Comparison of ENCODE assay signal across 10 mouse cellular contexts in the genomic region with DNA sequence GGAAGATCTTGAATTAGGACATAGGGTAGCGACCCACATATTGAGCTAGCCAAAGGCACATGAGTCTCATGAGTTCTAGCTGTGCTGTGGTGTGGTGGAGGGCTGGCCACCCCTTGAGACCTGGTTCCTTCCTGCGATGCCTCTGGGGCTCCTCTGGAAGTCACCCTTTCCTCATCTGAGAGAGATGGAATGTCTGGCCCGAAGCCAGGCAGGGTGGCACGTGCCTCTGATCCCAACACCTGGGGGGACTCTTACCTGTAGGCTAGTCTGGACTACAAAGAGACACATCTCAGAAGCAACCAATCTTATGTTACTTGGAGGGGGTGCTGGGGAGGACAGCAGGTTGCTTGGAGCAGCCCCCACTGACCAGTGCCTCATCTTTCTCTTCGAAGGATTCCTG. TPM values are rescaled to one million over a fixed set of nuclear protein-coding genes. Genes with fewer than 3 reads are reported as not detected.
A peak's percentile ranks its signal among the peaks of the same experiment; 100 is the strongest.
DNase-seq lines count a peak whose midpoint lies in the region; ATAC-seq lines count a peak whose summit lies in the region.
"Had no signal": no experiment of that assay in that cellular context is flagged by ENCODE, and none has a peak within 500 bp of the region (broad histone marks: within the 10 kb centered on the region; RNA-seq: fewer than 3 reads in every experiment).

No protein-coding gene starts in this region.

- DNase-seq in hindbrain, embryonic 10.5 days (ENCODE audit: low spot score) = no peak
- DNase-seq in hindbrain, embryonic 14.5 days (ENCODE audit: low spot score) = no peak
- peak; percentile 53 for DNase-seq in kidney, adult 18-20 months
- no peak for DNase-seq in left cerebral cortex, postnatal 14 days (ENCODE audit: low spot score in 2 of 2)
- DNase-seq in cerebellum, postnatal 25 days = no peak
- DNase-seq in left cerebral cortex, adult 18-20 months (ENCODE audit: low spot score in 2 of 2) = no peak

- H3K4me1 ChIP-seq in hindbrain, embryonic 10.5 days (replicated peaks) = peaks cover 87% of the 10 kb centered on the region
- H3K4me1 ChIP-seq in hindbrain, embryonic 14.5 days (replicated peaks; ENCODE audit: control insufficient read depth, insufficient read depth, low read length) = peaks cover 62% of the 10 kb centered on the region
- H3K4me1 ChIP-seq in embryonic facial prominence, embryonic 15.5 days = peaks cover 46% of the 10 kb centered on the region
- H3K4me1 ChIP-seq in liver, embryonic 15.5 days (replicated peaks) = peaks cover 79% of the 10 kb centered on the region

- H3K9me3 ChIP-seq in hindbrain, embryonic 10.5 days = no peaks in the 10 kb centered on the region
- no peaks in the 10 kb centered on the region for H3K9me3 ChIP-seq in hindbrain, embryonic 14.5 days (ENCODE audit: control insufficient read depth, low read length)
- H3K9me3 ChIP-seq in embryonic facial prominence, embryonic 15.5 days (replicated peaks) = no peaks in the 10 kb centered on the region
- H3K9me3 ChIP-seq in liver, embryonic 15.5 days (replicated peaks) = no peaks in the 10 kb centered on the region
- H3K9me3 ChIP-seq: embryonic facial prominence, embryonic 13.5 days had no signal

- no peak overlapping the region for H3K4me2 ChIP-seq in hindbrain, embryonic 14.5 days (replicated peaks)
- no peak overlapping the region for H3K4me2 ChIP-seq in embryonic facial prominence, embryonic 15.5 days (replicated peaks)
- peak overlapping the region; percentile 44; the same call in 1 of the 2 replicates for H3K4me2 ChIP-seq in liver, embryonic 15.5 days

- peak overlapping the region; percentile 75 for H3K27ac ChIP-seq in hindbrain, embryonic 10.5 days
- no peak overlapping the region for H3K27ac ChIP-seq in hindbrain, embryonic 14.5 days
- 0 out of 2 replicates have a peak overlapping the region, but pooled peaks have one; percentile 58 for H3K27ac ChIP-seq in embryonic facial prominence, embryonic 15.5 days (replicated peaks)
- H3K27ac ChIP-seq in liver, embryonic 15.5 days (replicated peaks) = peak overlapping the region; percentile 77; the same call in 1 of the 2 replicates

- intact Hi-C loops in left cerebral cortex, postnatal 14 days (cut with DNase I) = no loop called here

- no peak overlapping the region for H3K4me3 ChIP-seq in hindbrain, embryonic 10.5 days
- no peak overlapping the region for H3K4me3 ChIP-seq in hindbrain, embryonic 14.5 days (replicated peaks; ENCODE audit: low read length)
- H3K4me3 ChIP-seq in embryonic facial prominence, embryonic 15.5 days (replicated peaks) = no peak overlapping the region
- no peak overlapping the region for H3K4me3 ChIP-seq in liver, embryonic 15.5 days (replicated peaks)
- H3K4me3 ChIP-seq: embryonic facial prominence, embryonic 13.5 days had no signal

- ATAC-seq in hindbrain, embryonic 14.5 days (ENCODE audit: low FRiP score) = no peak
- no peak for ATAC-seq in embryonic facial prominence, embryonic 15.5 days (ENCODE audit: insufficient number of reproducible peaks, low FRiP score, low TSS enrichment, low read depth)
- ATAC-seq in liver, embryonic 15.5 days (ENCODE audit: insufficient read depth) = no peak

- peaks cover 24% of the 10 kb centered on the region for H3K36me3 ChIP-seq in hindbrain, embryonic 10.5 days
- H3K36me3 ChIP-seq in hindbrain, embryonic 14.5 days (replicated peaks; ENCODE audit: control insufficient read depth, insufficient read depth) = peaks cover 7% of the 10 kb centered on the region; the same call in 1 of the 2 replicates
- H3K36me3 ChIP-seq in embryonic facial prominence, embryonic 15.5 days = no peaks in the 10 kb centered on the region
- no peaks in the 10 kb centered on the region for H3K36me3 ChIP-seq in liver, embryonic 15.5 days (replicated peaks)
- H3K36me3 ChIP-seq: embryonic facial prominence, embryonic 13.5 days had no signal

- WGBS in hindbrain, embryonic 10.5 days = 91% methylated on average over 5 of the region's 5 CpGs
- 89% methylated on average over 5 of the region's 5 CpGs for WGBS in hindbrain, embryonic 14.5 days
- WGBS in embryonic facial prominence, embryonic 15.5 days = 68% methylated on average over 5 of the region's 5 CpGs
- WGBS in liver, embryonic 15.5 days (ENCODE audit: insufficient replicate concordance) = 53% methylated on average over 5 of the region's 5 CpGs

- H3K9ac ChIP-seq in hindbrain, embryonic 14.5 days = no peak overlapping the region
- H3K9ac ChIP-seq in embryonic facial prominence, embryonic 15.5 days = no peak overlapping the region
- H3K9ac ChIP-seq in liver, embryonic 15.5 days = no peak overlapping the region
- H3K9ac ChIP-seq: embryonic facial prominence, embryonic 13.5 days had no signal

- H3K27me3 ChIP-seq in hindbrain, embryonic 10.5 days (ENCODE audit: insufficient read depth, poor library complexity, severe bottlenecking) = peaks cover 7% of the 10 kb centered on the region; the same call in 1 of the 2 replicates
- H3K27me3 ChIP-seq in hindbrain, embryonic 14.5 days (ENCODE audit: control insufficient read depth, insufficient read depth, low read length) = no peaks in the 10 kb centered on the region
- H3K27me3 ChIP-seq in embryonic facial prominence, embryonic 15.5 days = no peaks in the 10 kb centered on the region
- no peaks in the 10 kb centered on the region for H3K27me3 ChIP-seq in liver, embryonic 15.5 days

RNA-seq across cellular contexts. Expression of a gene that starts 26.1 kb away (rescaled TPM):
- polyA plus RNA-seq in hindbrain, embryonic 10.5 days (2016; fragmentation: Nextera tagmentation; extraction: Ambion mirVana) = 3.9 and 6.5 TPM in 2 replicates
- 6.6 and 6.7 TPM in 2 replicates for polyA plus RNA-seq in hindbrain, embryonic 14.5 days (2014; fragmentation: Nextera tagmentation; extraction: Ambion mirVana)
- polyA plus RNA-seq in embryonic facial prominence, embryonic 15.5 days (2015; fragmentation: Nextera tagmentation; extraction: Ambion mirVana) = 1.5 and 1.9 TPM in 2 replicates
- 0.50 and 0.73 TPM in 2 replicates for polyA plus RNA-seq in liver, embryonic 15.5 days (2015; fragmentation: Nextera tagmentation; extraction: Ambion mirVana)
- total RNA-seq in left cerebral cortex, postnatal 14 days (2021) = 1 to 10 TPM; 8.1 to 9.0 TPM
- total RNA-seq in left cerebral cortex, adult 18-20 months (2021) = 10 to 100 TPM; 10.9 to 11.0 TPM
- polyA plus RNA-seq: inflammation-experienced regulatory T-cells, adult 6 months had no signal
